Mouse (Mus musculus): ENCODE results near the gene Hoxc5. TPM values are rescaled to one million over a fixed set of nuclear protein-coding genes. Genes with fewer than 3 reads are reported as not detected.

Gene Hoxc5
- polyA plus RNA-seq, 1 experiment: 1.6 TPM

GRCm38 (mm10) chr15:102963671-102964640 lies 3.3 kb upstream of the Hoxc5 start:
- Histone ChIP-seq H3ac (ENCODE audit: control insufficient read depth, insufficient read length, low read depth) (peak overlapping the region; percentile 67), H3K36me3 (ENCODE audit: control insufficient read depth, insufficient read depth) (no peaks in the 10 kb centered on the region), H3K4me3 (ENCODE audit: insufficient read depth, poor library complexity, severe bottlenecking) (peak overlapping the region; percentile 71), H3K79me3 (ENCODE audit: low read depth) (peaks cover 72% of the 10 kb centered on the region), H3K27me3 (ENCODE audit: control insufficient read depth, insufficient read depth, insufficient read length) (no peaks in the 10 kb centered on the region), H3K79me2 (ENCODE audit: control insufficient read depth, insufficient read depth) (peaks cover 99% of the 10 kb centered on the region)
- peak; percentile 93 for TF ChIP-seq MAX (IDR thresholded peaks at IDR 0.05)
- TF ChIP-seq MYOD1 (IDR thresholded peaks at IDR 0.05; ENCODE audit: control insufficient read depth, insufficient read length, low read depth): no peak

GRCm38 (mm10) chr15:102965003-102965891 lies 2.0 kb upstream of the Hoxc5 start:
- Histone ChIP-seq H3K4me3 (ENCODE audit: insufficient read depth, poor library complexity, severe bottlenecking) (peak overlapping the region; percentile 71), H3K36me3 (ENCODE audit: control insufficient read depth, insufficient read depth) (no peaks in the 10 kb centered on the region), H3K27me3 (ENCODE audit: control insufficient read depth, insufficient read depth, insufficient read length) (no peaks in the 10 kb centered on the region), H3ac (ENCODE audit: control insufficient read depth, insufficient read length, low read depth) (peak overlapping the region; percentile 61), H3K79me3 (ENCODE audit: low read depth) (peaks cover 76% of the 10 kb centered on the region), H3K79me2 (ENCODE audit: control insufficient read depth, insufficient read depth) (peaks cover 99% of the 10 kb centered on the region)
- TF ChIP-seq MYOD1 (IDR thresholded peaks at IDR 0.05; ENCODE audit: control insufficient read depth, insufficient read length, low read depth) (no peak), USF1 (IDR thresholded peaks at IDR 0.05; ENCODE audit: low read depth) (no peak), FOSL1 (IDR thresholded peaks at IDR 0.05; ENCODE audit: insufficient read depth, low read length, poor library complexity, severe bottlenecking) (no peak), MAX (IDR thresholded peaks at IDR 0.05) (no peak)

- Histone ChIP-seq H3K27me3 (ENCODE audit: control insufficient read depth, insufficient read depth, insufficient read length) (no peaks in the 10 kb centered on the region), H3K4me3 (ENCODE audit: insufficient read depth, poor library complexity, severe bottlenecking) (peak overlapping the region; percentile 71), H3K36me3 (ENCODE audit: control insufficient read depth, insufficient read depth) (no peaks in the 10 kb centered on the region), H3ac (ENCODE audit: control insufficient read depth, insufficient read length, low read depth) (peak overlapping the region; percentile 61), H3K79me3 (ENCODE audit: low read depth) (peaks cover 80% of the 10 kb centered on the region), H3K79me2 (ENCODE audit: control insufficient read depth, insufficient read depth) (peaks cover 99% of the 10 kb centered on the region)
- no peak for TF ChIP-seq MYOG (IDR thresholded peaks at IDR 0.05; ENCODE audit: control insufficient read depth, extremely low read depth, insufficient read length)
- TF ChIP-seq USF1 (IDR thresholded peaks at IDR 0.05; ENCODE audit: low read depth): peak; percentile 95
- TF ChIP-seq CTCF (IDR thresholded peaks at IDR 0.05; ENCODE audit: control insufficient read depth, insufficient read depth, insufficient read length): peak; percentile 100
- no peak for TF ChIP-seq CEBPB (IDR thresholded peaks at IDR 0.05; ENCODE audit: low read depth)
- TF ChIP-seq MAX (IDR thresholded peaks at IDR 0.05): peak; percentile 83
- TF ChIP-seq MYOD1 (IDR thresholded peaks at IDR 0.05; ENCODE audit: control insufficient read depth, insufficient read length, low read depth): no peak
- TF ChIP-seq FOSL1 (IDR thresholded peaks at IDR 0.05; ENCODE audit: insufficient read depth, low read length, poor library complexity, severe bottlenecking): no peak
Observed at GRCm38 (mm10) chr15:102965892-102966775, 1.1 kb upstream of the Hoxc5 start.

GRCm38 (mm10) chr15:102966776-102967311 lies 399 bp upstream of the Hoxc5 start, which contains the start of gene Hoxc10:
Hoxc10 (plus strand) TSS chr15:102966796.
- TF ChIP-seq MYOG (IDR thresholded peaks at IDR 0.05; ENCODE audit: control insufficient read depth, extremely low read depth, insufficient read length) (no peak), MAX (IDR thresholded peaks at IDR 0.05) (peak; percentile 37)
- H3K79me2 ChIP-seq (ENCODE audit: control insufficient read depth, insufficient read depth): peaks cover 99% of the 10 kb centered on the region
- no peaks in the 10 kb centered on the region for H3K36me3 ChIP-seq (ENCODE audit: control insufficient read depth, insufficient read depth)
- no peaks in the 10 kb centered on the region for H3K27me3 ChIP-seq (ENCODE audit: control insufficient read depth, insufficient read depth, insufficient read length)
- H3ac ChIP-seq (ENCODE audit: control insufficient read depth, insufficient read length, low read depth): peak within 1 kb of the TSS; percentile 92
- peak within 1 kb of the TSS; percentile 71 for H3K4me3 ChIP-seq (ENCODE audit: insufficient read depth, poor library complexity, severe bottlenecking)
- peaks cover 80% of the 10 kb centered on the region for H3K79me3 ChIP-seq (ENCODE audit: low read depth)

Data from C2C12 (cell line).